Mouse (Mus musculus) lung, embryonic 14.5 days (tissue): ENCODE data around the gene Olfr957. TPM values are rescaled to one million over a fixed set of nuclear protein-coding genes. Genes with fewer than 3 reads are reported as not detected.

Experiments used
- ATAC-seq: fragments of 200-750 bp; cut with Nextera tagmentation; 2 replicates; pipeline ENCODE4 v1.8.0; 2017; ENCODE audit warnings: mild to moderate bottlenecking, moderate TSS enrichment, moderate library complexity; ENCODE audit not compliant: insufficient read depth
- DNase-seq: peaks from one replicate; pipeline ENCODE4 v3.0.0-alpha.2; 2015
- H3K27ac ChIP-seq: fragments of 300-500 bp; sonication (generic); 2 replicates; pipeline ENCODE4 v1.5.1; 2014; ENCODE audit warnings: low read depth, mild to moderate bottlenecking, moderate library complexity
- H3K27me3 ChIP-seq: fragments of 300-500 bp; sonication (generic); 2 replicates; pipeline ENCODE4 v1.6.1; 2014; ENCODE audit warnings: low read length, control low read depth; ENCODE audit not compliant: insufficient read depth
- H3K36me3 ChIP-seq: fragments of 300-500 bp; sonication (generic); 2 replicates; pipeline ENCODE4 v1.6.1; 2014; ENCODE audit warnings: control low read depth; ENCODE audit not compliant: insufficient read depth
- H3K4me1 ChIP-seq: fragments of 300-500 bp; sonication (generic); 2 replicates; pipeline ENCODE4 v1.6.1; 2014; ENCODE audit warnings: antibody characterized with exemption, control low read depth; ENCODE audit not compliant: insufficient read depth
- H3K4me2 ChIP-seq: fragments of 300-500 bp; sonication (generic); 2 replicates; pipeline ENCODE4 v1.6.1; 2014; ENCODE audit warnings: mild to moderate bottlenecking
- H3K4me3 ChIP-seq: fragments of 300-500 bp; sonication (generic); 2 replicates; pipeline ENCODE4 v1.5.1; 2014; ENCODE audit warnings: low read depth, low read length
- H3K9ac ChIP-seq: fragments of 300-500 bp; sonication (generic); 2 replicates; pipeline ENCODE4 v1.6.1; 2014
- H3K9me3 ChIP-seq: fragments of 300-500 bp; sonication (generic); 2 replicates; pipeline ENCODE4 v1.6.1; 2016; ENCODE audit warnings: low read depth, low read length, control low read depth
- CTCF ChIP-seq: IDR thresholded peaks from 2 replicates; pipeline ENCODE4 v1.5.1; 2016; ENCODE audit warnings: antibody characterized with exemption, low read depth
- WGBS: fragments of 180-500 bp; shearing (Covaris S2); extraction: QIAGEN DNeasy Blood & Tissue Kit; methylation state at CpG from one replicate; pipeline ENCODE4 v1.1.7; 2014; 5-methylcytosine and 5-hydroxymethylcytosine counted together
- polyA plus RNA-seq: library from polyadenylated mRNA; unstranded; fragments of >200 nt; fragmentation: Nextera tagmentation; extraction: Ambion mirVana; gene quantifications from 2 replicates; pipeline ENCODE4 v1.2.1, GENCODE M21; 2014

Gene Olfr957
- polyA plus RNA-seq, 1 experiment from 2014 or later = not detected

DNA sequence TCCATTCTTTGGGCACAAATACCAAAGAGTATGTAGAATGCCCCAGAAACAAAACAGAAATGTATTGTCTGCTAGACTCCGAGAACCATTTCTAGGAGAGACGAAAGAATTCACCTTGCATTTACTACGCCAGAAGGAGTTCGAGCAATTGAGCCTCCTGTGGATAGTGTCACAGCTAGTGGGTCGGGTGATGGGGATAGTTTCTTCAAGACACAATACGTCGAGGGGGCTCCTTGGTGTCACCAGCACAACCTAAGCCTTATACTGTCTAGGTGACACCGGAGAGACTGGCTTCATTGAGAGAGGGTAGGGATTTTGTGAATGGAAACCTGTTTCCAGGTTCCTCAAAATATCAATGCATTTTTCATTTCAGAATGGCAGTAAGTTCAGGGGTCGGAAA lies 6.2 kb downstream of the Olfr957 start:
- H3K9ac ChIP-seq = no peak overlapping the region
- DNase-seq = no peak
- H3K4me3 ChIP-seq = no peak overlapping the region
- ATAC-seq = no peak
- no peak overlapping the region for H3K4me2 ChIP-seq
- H3K36me3 ChIP-seq = no peaks in the 10 kb centered on the region
- 77% methylated on average over 9 of the region's 9 CpGs for WGBS
- H3K4me1 ChIP-seq = no peaks in the 10 kb centered on the region
- H3K27ac ChIP-seq = no peak overlapping the region
- no peaks in the 10 kb centered on the region for H3K9me3 ChIP-seq
- no peaks in the 10 kb centered on the region for H3K27me3 ChIP-seq
- TF ChIP-seq CTCF = no peak

DNA sequence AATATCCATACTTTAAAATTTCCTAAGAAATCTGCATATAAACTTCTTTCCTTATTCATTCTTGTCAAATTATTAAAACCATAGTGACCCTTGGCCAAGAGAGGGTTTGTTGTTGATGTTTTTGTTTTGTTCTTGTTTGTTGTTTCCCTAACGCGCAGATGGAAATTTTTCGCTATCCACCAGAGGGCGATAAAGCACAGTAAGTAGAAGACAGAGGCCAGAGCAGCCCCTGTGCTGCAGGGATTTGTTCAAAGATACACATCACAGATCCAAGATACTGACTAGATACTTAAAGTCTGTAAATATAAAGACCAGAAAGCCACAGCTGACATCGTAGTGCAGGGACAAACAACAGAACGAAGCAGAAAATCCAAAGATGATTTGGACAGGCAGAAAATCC lies 6.6 kb downstream of the Olfr957 start:
- no peak overlapping the region for H3K4me2 ChIP-seq
- WGBS = 11% methylated on average over 6 of the region's 6 CpGs
- H3K4me1 ChIP-seq = no peaks in the 10 kb centered on the region
- H3K27me3 ChIP-seq = no peaks in the 10 kb centered on the region
- no peak overlapping the region for H3K9ac ChIP-seq
- DNase-seq = peak; percentile 84
- H3K27ac ChIP-seq = no peak overlapping the region
- H3K4me3 ChIP-seq = no peak overlapping the region
- no peak for ATAC-seq
- no peaks in the 10 kb centered on the region for H3K9me3 ChIP-seq
- TF ChIP-seq CTCF = peak; percentile 76
- no peaks in the 10 kb centered on the region for H3K36me3 ChIP-seq

DNA sequence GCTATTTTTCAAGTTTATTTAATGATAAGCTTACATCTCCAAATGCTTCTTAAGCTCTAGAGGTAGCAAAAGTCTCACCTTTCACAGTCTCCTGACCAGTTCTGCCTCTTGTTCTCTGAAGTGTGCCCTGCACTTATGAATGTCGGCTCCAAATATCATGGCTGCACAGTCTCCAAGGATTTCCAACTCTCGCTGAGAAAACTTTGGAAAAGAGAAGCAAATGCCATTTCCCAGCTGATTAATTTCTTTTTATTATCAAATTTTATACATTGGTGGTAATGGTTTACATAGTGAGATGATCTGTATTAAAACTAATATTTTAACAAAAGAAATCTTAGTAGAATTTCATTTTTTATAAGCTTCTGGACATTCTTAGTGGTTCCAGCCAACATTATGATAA lies 21.7 kb downstream of the Olfr957 start, which contains the start of gene Olfr44:
TSS of gene Olfr44 (minus strand) at position 101 of the 400 bp plus-strand sequence.
- Histone ChIP-seq H3K27ac (no peak within 1 kb of the TSS), H3K9me3 (no peaks in the 10 kb centered on the region), H3K4me1 (no peaks in the 10 kb centered on the region), H3K4me2 (no peak within 1 kb of the TSS), H3K36me3 (no peaks in the 10 kb centered on the region), H3K9ac (no peak within 1 kb of the TSS), H3K4me3 (no peak within 1 kb of the TSS), H3K27me3 (no peaks in the 10 kb centered on the region)
- WGBS = 64% methylated on average over 2 of the region's 2 CpGs
- DNase-seq (no peak), ATAC-seq (no peak)
- no peak for TF ChIP-seq CTCF

DNA sequence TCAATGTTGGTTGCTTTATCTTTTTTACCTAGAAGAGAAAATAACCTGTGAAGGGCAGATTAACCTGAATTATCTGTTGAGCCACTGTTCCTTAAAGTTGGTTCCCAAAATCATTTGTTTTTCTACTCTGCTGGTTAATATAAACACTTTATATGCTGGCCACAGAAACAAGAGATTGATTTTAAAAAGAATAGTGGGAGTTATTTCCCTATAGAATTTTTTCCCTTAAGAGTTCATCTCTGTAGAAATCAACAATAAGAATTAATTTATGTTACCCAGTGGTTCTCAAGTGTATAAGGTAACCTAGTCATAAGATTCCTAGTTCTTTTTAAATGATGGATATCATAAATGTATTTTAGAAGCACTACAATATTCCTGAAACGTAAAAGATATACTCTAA lies 43.8 kb downstream of the Olfr957 start, which contains the start of gene Olfr955:
TSS of gene Olfr955 (minus strand) at position 101 of the 400 bp plus-strand sequence.
- Histone ChIP-seq H3K9me3 (no peaks in the 10 kb centered on the region), H3K27me3 (no peaks in the 10 kb centered on the region), H3K4me1 (no peaks in the 10 kb centered on the region), H3K4me3 (no peak within 1 kb of the TSS), H3K27ac (no peak within 1 kb of the TSS), H3K4me2 (no peak within 1 kb of the TSS), H3K36me3 (no peaks in the 10 kb centered on the region), H3K9ac (no peak within 1 kb of the TSS)
- ATAC-seq = no peak
- 47% methylated on average over 1 of the region's 1 CpGs for WGBS
- TF ChIP-seq CTCF = no peak
- DNase-seq = no peak

Other genes with a start within 250 kb of the Olfr957 start
- not detected in 2 replicates for gene Olfr945, start 239.0 kb downstream of the Olfr957 start, polyA plus RNA-seq
- not detected in 2 replicates for gene Olfr948, start 189.8 kb downstream of the Olfr957 start, polyA plus RNA-seq
- gene Olfr951, start 128.4 kb downstream of the Olfr957 start, polyA plus RNA-seq = not detected in 2 replicates
- not detected in 2 replicates for gene Olfr952, start 88.7 kb downstream of the Olfr957 start, polyA plus RNA-seq
- not detected in 2 replicates for gene Olfr954, start 59.1 kb downstream of the Olfr957 start, polyA plus RNA-seq
- not detected in 2 replicates for gene Olfr955, start 43.9 kb downstream of the Olfr957 start, polyA plus RNA-seq
- not detected in 2 replicates for gene Olfr44, start 21.8 kb downstream of the Olfr957 start, polyA plus RNA-seq
- gene Olfr958, start 38.2 kb upstream of the Olfr957 start, polyA plus RNA-seq = not detected in 2 replicates
- not detected in 2 replicates for gene Olfr959, start 59.8 kb upstream of the Olfr957 start, polyA plus RNA-seq
- 10.4 and 11.7 TPM in 2 replicates for gene AW551984, start 88.6 kb upstream of the Olfr957 start, polyA plus RNA-seq
- gene Olfr148, start 94.8 kb upstream of the Olfr957 start, polyA plus RNA-seq = not detected in 2 replicates
- not detected in 2 replicates for gene Olfr960, start 105.6 kb upstream of the Olfr957 start, polyA plus RNA-seq
- not detected in 2 replicates for gene Olfr961, start 129.3 kb upstream of the Olfr957 start, polyA plus RNA-seq
- gene Olfr963, start 151.4 kb upstream of the Olfr957 start, polyA plus RNA-seq = not detected in 2 replicates
- not detected in 2 replicates for gene Olfr149, start 191.3 kb upstream of the Olfr957 start, polyA plus RNA-seq
- not detected in 2 replicates for gene Olfr965, start 195.5 kb upstream of the Olfr957 start, polyA plus RNA-seq
- not detected in 2 replicates for gene Olfr150, start 215.2 kb upstream of the Olfr957 start, polyA plus RNA-seq
- not detected in 2 replicates for gene Olfr967, start 230.4 kb upstream of the Olfr957 start, polyA plus RNA-seq